Mouse (Mus musculus) G1E-ER4 (cell line): ENCODE results near the gene Ccr10. TPM values are rescaled to one million over a fixed set of nuclear protein-coding genes. Genes with fewer than 3 reads are reported as not detected.

Experiments
- GATA1 ChIP-seq: IDR thresholded peaks from one replicate; pipeline ENCODE4 v1.8.0; 2012; ENCODE audit warnings: low read length, inconsistent platforms
- polyA plus RNA-seq: library from polyadenylated mRNA; stranded (reverse); fragments of >175 nt; gene quantifications from 2 replicates; pipeline ENCODE4 v1.2.3, GENCODE M21; 2012

The Ccr10 gene
- polyA plus RNA-seq, 1 experiment = not detected

- no peak for TF ChIP-seq GATA1
Measured at GRCm38 (mm10) chr11:101130056-101130756, 45.0 kb downstream of the Ccr10 start.

- TF ChIP-seq GATA1 = no peak
Measured at GRCm38 (mm10) chr11:101128996-101129577, 46.2 kb downstream of the Ccr10 start.

- no peak for TF ChIP-seq GATA1
Measured at GRCm38 (mm10) chr11:101127075-101127474, 48.2 kb downstream of the Ccr10 start.

Other genes starting within 250 kb of the Ccr10 start
- 10.6 and 22.4 TPM in 2 replicates for gene Stat3, start 235.9 kb downstream of the Ccr10 start, polyA plus RNA-seq
- 0.93 and 1.4 TPM in 2 replicates for gene Cavin1, start 204.6 kb downstream of the Ccr10 start, polyA plus RNA-seq
- gene Atp6v0a1, start 166.0 kb downstream of the Ccr10 start, polyA plus RNA-seq = 50.3 and 55.2 TPM in 2 replicates
- 3.7 and 8.6 TPM in 2 replicates for gene Naglu, start 105.4 kb downstream of the Ccr10 start, polyA plus RNA-seq
- gene Hsd17b1, start 97.0 kb downstream of the Ccr10 start, polyA plus RNA-seq = 0.06 and 0.09 TPM in 2 replicates
- gene Coasy, start 92.9 kb downstream of the Ccr10 start, polyA plus RNA-seq = 39.5 and 44.5 TPM in 2 replicates
- gene Mlx, start 88.2 kb downstream of the Ccr10 start, polyA plus RNA-seq = 16.7 and 22.4 TPM in 2 replicates
- gene Psmc3ip, start 80.0 kb downstream of the Ccr10 start, polyA plus RNA-seq = 27.1 and 30.8 TPM in 2 replicates
- 11.0 and 12.6 TPM in 2 replicates for gene Retreg3, start 55.5 kb downstream of the Ccr10 start, polyA plus RNA-seq
- gene Tubg1, start 55.5 kb downstream of the Ccr10 start, polyA plus RNA-seq = 107 and 114 TPM in 2 replicates
- not detected in 2 replicates for gene Tubg2, start 19.5 kb downstream of the Ccr10 start, polyA plus RNA-seq
- 0.01 and 0.02 TPM in 2 replicates for gene Cntnap1, start 4.9 kb downstream of the Ccr10 start, polyA plus RNA-seq
- 2.3 and 2.8 TPM in 2 replicates for gene Plekhh3, start 4.1 kb downstream of the Ccr10 start, polyA plus RNA-seq
- 1.3 and 3.6 TPM in 2 replicates for gene Ezh1, start 51.0 kb upstream of the Ccr10 start, polyA plus RNA-seq
- 0.08 TPM in 1 of 2 replicates, not detected in the other for gene Ramp2, start 70.6 kb upstream of the Ccr10 start, polyA plus RNA-seq
- gene Vps25, start 78.3 kb upstream of the Ccr10 start, polyA plus RNA-seq = 122 and 174 TPM in 2 replicates
- 60.9 and 68.4 TPM in 2 replicates for gene Wnk4, start 85.1 kb upstream of the Ccr10 start, polyA plus RNA-seq
- gene Cntd1, start 103.6 kb upstream of the Ccr10 start, polyA plus RNA-seq = 0.06 TPM in 2 replicates
- 23.1 and 57.7 TPM in 2 replicates for gene Coa3, start 103.7 kb upstream of the Ccr10 start, polyA plus RNA-seq
- gene Becn1, start 126.8 kb upstream of the Ccr10 start, polyA plus RNA-seq = 127 and 150 TPM in 2 replicates
- gene Psme3, start 140.8 kb upstream of the Ccr10 start, polyA plus RNA-seq = 79.5 and 97.2 TPM in 2 replicates
- 6.2 and 8.6 TPM in 2 replicates for gene Aoc2, start 149.6 kb upstream of the Ccr10 start, polyA plus RNA-seq
- 0.05 TPM in 1 of 2 replicates, not detected in the other for gene Aoc3, start 155.2 kb upstream of the Ccr10 start, polyA plus RNA-seq
- gene G6pc, start 192.1 kb upstream of the Ccr10 start, polyA plus RNA-seq = not detected in 2 replicates
- 79.1 and 84.8 TPM in 2 replicates for gene Aarsd1, start 242.2 kb upstream of the Ccr10 start, polyA plus RNA-seq
- 0.81 and 1.8 TPM in 2 replicates for gene Gm27029, start 249.4 kb upstream of the Ccr10 start, polyA plus RNA-seq
- 6.9 and 7.2 TPM in 2 replicates for gene Rundc1, start 249.6 kb upstream of the Ccr10 start, polyA plus RNA-seq
- gene Ptges3l, start 249.9 kb upstream of the Ccr10 start, polyA plus RNA-seq = 0.25 and 0.30 TPM in 2 replicates